Mouse (Mus musculus) CD4-positive naive resting alpha-beta T cell, adult 76 days (primary cell): ENCODE data around the gene Dbh. TPM values are rescaled to one million over a fixed set of nuclear protein-coding genes. Genes with fewer than 3 reads are reported as not detected.

Source experiments
- total RNA-seq: library from RNA; stranded (reverse); gene quantifications from one replicate; pipeline ENCODE4 v1.2.4, GENCODE M21; 2023

The Dbh gene
- not detected for total RNA-seq

DNA sequence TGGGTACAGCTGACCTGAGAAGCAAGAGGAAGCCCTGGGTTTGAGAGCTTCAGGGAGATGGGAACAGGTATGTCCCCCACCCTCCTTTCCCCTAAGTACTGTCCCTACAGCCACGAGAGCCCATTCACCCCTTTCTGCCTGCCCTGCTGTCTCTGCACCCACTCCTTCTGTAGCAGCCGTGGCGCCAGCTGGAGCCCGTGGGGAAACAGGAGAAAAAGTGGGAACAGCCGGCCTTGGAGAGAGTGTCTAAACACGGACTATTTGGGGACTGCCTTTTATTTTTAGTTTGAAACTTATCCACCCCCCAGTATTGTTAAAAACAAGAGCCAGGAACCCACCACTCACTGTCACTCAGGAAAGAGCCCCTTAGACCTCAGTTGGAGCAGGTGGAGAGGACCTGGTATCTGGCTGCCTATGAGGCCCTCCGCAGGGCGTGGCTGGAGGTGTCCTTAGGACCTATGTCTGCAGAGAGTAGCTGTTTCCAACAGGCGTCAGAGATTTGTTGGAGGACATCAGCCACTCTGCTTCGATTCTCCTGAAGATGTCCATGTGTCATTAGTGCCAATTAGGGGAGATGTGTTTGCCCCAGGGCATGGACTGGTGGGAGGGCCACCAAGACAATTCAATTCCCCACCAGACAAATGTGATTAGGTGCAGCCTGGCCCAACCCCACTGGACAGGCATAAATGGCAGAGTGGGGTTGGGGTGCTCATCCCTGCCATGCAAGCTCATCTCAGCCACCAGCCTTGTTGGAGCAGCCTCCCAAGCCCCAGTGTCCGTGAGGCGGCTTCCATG is at the start of gene Dbh:
Gene Dbh, plus strand, starts transcription at position 438 of the 795 bp plus-strand sequence.

GRCm38 (mm10) chr2:27141950-27142693 is 22.9 kb upstream of the Dbh start, which contains the start of gene Fam163b:
Gene Fam163b, minus strand, starts transcription at chr2:27142491.

Other genes with a start within 250 kb of the Dbh start
- gene Surf2, start 248.9 kb upstream of the Dbh start, total RNA-seq: 45.4 TPM
- gene Surf1, start 248.7 kb upstream of the Dbh start, total RNA-seq: 67.8 TPM
- 85.7 TPM for gene Surf4, start 231.3 kb upstream of the Dbh start, total RNA-seq
- not detected for gene Stkld1, start 231.2 kb upstream of the Dbh start, total RNA-seq
- 56.8 TPM for gene Rexo4, start 200.8 kb upstream of the Dbh start, total RNA-seq
- not detected for gene Adamts13, start 191.8 kb upstream of the Dbh start, total RNA-seq
- gene Cacfd1, start 155.3 kb upstream of the Dbh start, total RNA-seq: 27.6 TPM
- gene Slc2a6, start 137.2 kb upstream of the Dbh start, total RNA-seq: 1.2 TPM
- not detected for gene Mymk, start 93.1 kb upstream of the Dbh start, total RNA-seq
- not detected for gene Adamtsl2, start 85.9 kb upstream of the Dbh start, total RNA-seq
- not detected for gene Fam163b, start 22.7 kb upstream of the Dbh start, total RNA-seq
- gene Sardh, start 83.1 kb downstream of the Dbh start, total RNA-seq: 0.35 TPM